Mouse (Mus musculus) embryonic facial prominence, embryonic 12.5 days (tissue): ENCODE measurements around the gene Actr2. TPM values are rescaled to one million over a fixed set of nuclear protein-coding genes. Genes with fewer than 3 reads are reported as not detected.
"Not testable (repeated sequence)": the region's sequence is repeated elsewhere in the genome, so short reads cannot be mapped to it uniquely, and the experiment has no call there.

Source experiments
- ATAC-seq: fragments of 200-750 bp; cut with Nextera tagmentation; 2 replicates; pipeline ENCODE4 v1.8.0; 2017; ENCODE audit not compliant: insufficient number of reproducible peaks, insufficient read depth, low FRiP score, low TSS enrichment
- H3K27ac ChIP-seq: fragments of 300-500 bp; sonication (generic); 2 replicates; pipeline ENCODE4 v1.5.1; 2016; ENCODE audit warnings: mild to moderate bottlenecking
- H3K27me3 ChIP-seq: fragments of 300-500 bp; sonication (generic); 2 replicates; pipeline ENCODE4 v1.6.1; 2016; ENCODE audit warnings: mild to moderate bottlenecking, moderate library complexity
- H3K36me3 ChIP-seq: fragments of 300-500 bp; sonication (generic); 2 replicates; pipeline ENCODE4 v1.6.1; 2016; ENCODE audit warnings: mild to moderate bottlenecking
- H3K4me1 ChIP-seq: fragments of 300-500 bp; sonication (generic); 2 replicates; pipeline ENCODE4 v1.6.1; 2016
- H3K4me2 ChIP-seq: fragments of 300-500 bp; sonication (generic); replicated peaks from 2 replicates; pipeline ENCODE4 v1.6.1; 2016; ENCODE audit warnings: mild to moderate bottlenecking, moderate library complexity
- H3K4me3 ChIP-seq: fragments of 300-500 bp; sonication (generic); 2 replicates; pipeline ENCODE4 v1.5.1; 2016; ENCODE audit warnings: mild to moderate bottlenecking
- H3K9ac ChIP-seq: fragments of 300-500 bp; sonication (generic); 2 replicates; pipeline ENCODE4 v1.6.1; 2016; ENCODE audit warnings: mild to moderate bottlenecking, moderate library complexity
- H3K9me3 ChIP-seq: fragments of 300-500 bp; sonication (generic); 2 replicates; pipeline ENCODE4 v1.6.1; 2016; ENCODE audit warnings: mild to moderate bottlenecking, moderate library complexity
- WGBS: fragments of 180-500 bp; shearing (Covaris S2); methylation state at CpG from one replicate; pipeline ENCODE4 v1.1.7; 2016; 5-methylcytosine and 5-hydroxymethylcytosine counted together
- polyA plus RNA-seq: library from polyadenylated mRNA; unstranded; fragments of >200 nt; fragmentation: Nextera tagmentation; extraction: Ambion mirVana; gene quantifications from 2 replicates; pipeline ENCODE4 v1.2.1, GENCODE M21; 2016

Gene Actr2
- polyA plus RNA-seq, 1 experiment from 2014 or later: 117 TPM

GRCm38 (mm10) chr11:20139711-20140110 is 27.0 kb upstream of the Actr2 start:
- H3K36me3 ChIP-seq: no peaks in the 10 kb centered on the region
- H3K27ac ChIP-seq: no peak overlapping the region
- no peak for ATAC-seq
- H3K4me1 ChIP-seq: no peaks in the 10 kb centered on the region
- H3K9ac ChIP-seq: no peak overlapping the region
- H3K27me3 ChIP-seq: no peaks in the 10 kb centered on the region
- no peak overlapping the region for H3K4me2 ChIP-seq
- no peak overlapping the region for H3K4me3 ChIP-seq
- WGBS: 91% methylated on average over 2 of the region's 2 CpGs
- no peaks in the 10 kb centered on the region for H3K9me3 ChIP-seq

GRCm38 (mm10) chr11:20138498-20139208 is 25.9 kb upstream of the Actr2 start:
- H3K4me1 ChIP-seq: no peaks in the 10 kb centered on the region
- no peak overlapping the region for H3K27ac ChIP-seq
- no peak for ATAC-seq
- 93% methylated on average over 6 of the region's 6 CpGs for WGBS
- no peak overlapping the region for H3K4me3 ChIP-seq
- H3K9ac ChIP-seq: no peak overlapping the region
- H3K36me3 ChIP-seq: no peaks in the 10 kb centered on the region
- no peaks in the 10 kb centered on the region for H3K27me3 ChIP-seq
- no peak overlapping the region for H3K4me2 ChIP-seq
- H3K9me3 ChIP-seq: no peaks in the 10 kb centered on the region

GRCm38 (mm10) chr11:20137872-20138271 is 25.2 kb upstream of the Actr2 start:
- Histone ChIP-seq H3K9ac (no peak overlapping the region), H3K9me3 (no peaks in the 10 kb centered on the region), H3K27ac (no peak overlapping the region), H3K36me3 (no peaks in the 10 kb centered on the region), H3K4me3 (no peak overlapping the region), H3K4me1 (no peaks in the 10 kb centered on the region), H3K4me2 (no peak overlapping the region), H3K27me3 (no peaks in the 10 kb centered on the region)
- 76% methylated on average over 2 of the region's 2 CpGs for WGBS
- ATAC-seq: no peak

- WGBS: 90% methylated on average over 6 of the region's 6 CpGs
- no peaks in the 10 kb centered on the region for H3K36me3 ChIP-seq
- ATAC-seq: no peak
Observed at GRCm38 (mm10) chr11:20136314-20136713, 23.6 kb upstream of the Actr2 start.

GRCm38 (mm10) chr11:20134869-20135268 is 22.2 kb upstream of the Actr2 start:
- H3K27me3 ChIP-seq, H3K4me3 ChIP-seq, H3K4me1 ChIP-seq, H3K36me3 ChIP-seq, H3K9ac ChIP-seq, H3K9me3 ChIP-seq, H3K27ac ChIP-seq, ATAC-seq, H3K4me2 ChIP-seq: not testable (repeated sequence)
- 66% methylated on average over 3 of the region's 3 CpGs for WGBS

More at GRCm38 (mm10) chr11:20136314-20136713, 23.6 kb upstream of the Actr2 start:
- Histone ChIP-seq H3K4me3 (no peak overlapping the region), H3K27ac (no peak overlapping the region), H3K9me3 (no peaks in the 10 kb centered on the region), H3K4me2 (no peak overlapping the region), H3K4me1 (no peaks in the 10 kb centered on the region), H3K27me3 (no peaks in the 10 kb centered on the region), H3K9ac (no peak overlapping the region)

- no peak overlapping the region for H3K9ac ChIP-seq
- H3K9me3 ChIP-seq: no peaks in the 10 kb centered on the region
- H3K4me3 ChIP-seq: no peak overlapping the region
- H3K27me3 ChIP-seq: no peaks in the 10 kb centered on the region
- H3K27ac ChIP-seq: no peak overlapping the region
- H3K36me3 ChIP-seq: no peaks in the 10 kb centered on the region
- H3K4me2 ChIP-seq: no peak overlapping the region
- ATAC-seq: no peak
- WGBS: 63% methylated on average over 1 of the region's 1 CpGs
- H3K4me1 ChIP-seq: no peaks in the 10 kb centered on the region
Observed at GRCm38 (mm10) chr11:20133721-20134120, 21.0 kb upstream of the Actr2 start.

- ATAC-seq: no peak
- no peak overlapping the region for H3K9ac ChIP-seq
- H3K36me3 ChIP-seq: no peaks in the 10 kb centered on the region
- WGBS: 39% methylated on average over 12 of the region's 12 CpGs
- no peak overlapping the region for H3K4me2 ChIP-seq
- H3K27ac ChIP-seq: no peak overlapping the region
- H3K4me3 ChIP-seq: no peak overlapping the region
- no peaks in the 10 kb centered on the region for H3K27me3 ChIP-seq
- no peaks in the 10 kb centered on the region for H3K4me1 ChIP-seq
- no peaks in the 10 kb centered on the region for H3K9me3 ChIP-seq
Observed at GRCm38 (mm10) chr11:20132955-20133562, 20.3 kb upstream of the Actr2 start.

- no peak for ATAC-seq
- Histone ChIP-seq H3K27ac (no peak overlapping the region), H3K27me3 (no peaks in the 10 kb centered on the region), H3K4me1 (no peaks in the 10 kb centered on the region), H3K4me3 (no peak overlapping the region), H3K9me3 (no peaks in the 10 kb centered on the region), H3K4me2 (no peak overlapping the region), H3K36me3 (no peaks in the 10 kb centered on the region), H3K9ac (no peak overlapping the region)
- WGBS: 74% methylated on average over 10 of the region's 10 CpGs
Observed at GRCm38 (mm10) chr11:20126673-20127516, 14.2 kb upstream of the Actr2 start.

- no peaks in the 10 kb centered on the region for H3K27me3 ChIP-seq
- H3K9ac ChIP-seq: no peak overlapping the region
- no peaks in the 10 kb centered on the region for H3K36me3 ChIP-seq
- no peaks in the 10 kb centered on the region for H3K9me3 ChIP-seq
- H3K4me3 ChIP-seq: no peak overlapping the region
- H3K4me2 ChIP-seq: no peak overlapping the region
- no peaks in the 10 kb centered on the region for H3K4me1 ChIP-seq
- H3K27ac ChIP-seq: no peak overlapping the region
- ATAC-seq: no peak
- 71% methylated on average over 1 of the region's 1 CpGs for WGBS
Observed at GRCm38 (mm10) chr11:20125423-20125822, 12.7 kb upstream of the Actr2 start.

GRCm38 (mm10) chr11:20116701-20117100 is 4.0 kb upstream of the Actr2 start:
- H3K9ac ChIP-seq: no peak overlapping the region
- no peaks in the 10 kb centered on the region for H3K36me3 ChIP-seq
- 94% methylated on average over 4 of the region's 4 CpGs for WGBS
- ATAC-seq: no peak
- no peak overlapping the region for H3K4me2 ChIP-seq
- H3K9me3 ChIP-seq: no peaks in the 10 kb centered on the region
- H3K4me1 ChIP-seq: peaks cover 7% of the 10 kb centered on the region
- no peaks in the 10 kb centered on the region for H3K27me3 ChIP-seq
- H3K4me3 ChIP-seq: no peak overlapping the region
- no peak overlapping the region for H3K27ac ChIP-seq

GRCm38 (mm10) chr11:20116030-20116551 is 3.4 kb upstream of the Actr2 start:
- no peak for ATAC-seq
- Histone ChIP-seq H3K4me1 (peaks cover 11% of the 10 kb centered on the region), H3K9me3 (no peaks in the 10 kb centered on the region), H3K27ac (no peak overlapping the region), H3K27me3 (no peaks in the 10 kb centered on the region), H3K4me2 (no peak overlapping the region), H3K4me3 (no peak overlapping the region), H3K9ac (no peak overlapping the region), H3K36me3 (no peaks in the 10 kb centered on the region)
- 81% methylated on average over 5 of the region's 5 CpGs for WGBS
